Comparison of ENCODE assay signal across 9 mouse cellular contexts in genomic region chr17:23742210-23742793, GRCm38 (mm10). TPM values are rescaled to one million over a fixed set of nuclear protein-coding genes. Genes with fewer than 3 reads are reported as not detected.
DNase-seq lines count a peak whose midpoint lies in the region; ATAC-seq lines count a peak whose summit lies in the region.
"Had no signal": no experiment of that assay in that cellular context is flagged by ENCODE, and none has a peak within 500 bp of the region (broad histone marks: within the 10 kb centered on the region; RNA-seq: fewer than 3 reads in every experiment).

No protein-coding gene starts in this region.

- H3K36me3 ChIP-seq in heart, embryonic 14.5 days (ENCODE audit: control insufficient read depth, insufficient read depth, low read length), result no peaks in the 10 kb centered on the region
- H3K36me3 ChIP-seq in limb, embryonic 13.5 days, result no peaks in the 10 kb centered on the region; the same call in 1 of the 2 replicates

- H3K4me1 ChIP-seq in heart, embryonic 14.5 days (ENCODE audit: control insufficient read depth in 2 of 2, insufficient read depth in 2 of 2, low read length in 2 of 2), result peaks cover 15 to 37% of the 10 kb centered on the region in 2 experiments; a peak in 3 of 4 replicates
- peaks cover 46% of the 10 kb centered on the region for H3K4me1 ChIP-seq in limb, embryonic 13.5 days

- peak overlapping the region; percentile 45 for H3K4me2 ChIP-seq in heart, embryonic 14.5 days (ENCODE audit: low read length)
- H3K4me2 ChIP-seq in limb, embryonic 13.5 days (replicated peaks), result peak overlapping the region; percentile 58

- ATAC-seq in heart, embryonic 14.5 days (ENCODE audit: insufficient number of reproducible peaks, insufficient read depth, low FRiP score, low read depth), result no peak
- no peak for ATAC-seq in limb, embryonic 13.5 days (ENCODE audit: low FRiP score, low read depth)

- H3K27ac ChIP-seq in heart, embryonic 14.5 days (replicated peaks in 1 of 2; ENCODE audit: control insufficient read depth in 1 of 2, insufficient read depth in 1 of 2, low read depth in 2 of 2, low read length in 2 of 2), result no peak overlapping the region
- no peak overlapping the region for H3K27ac ChIP-seq in limb, embryonic 13.5 days

- no peaks in the 10 kb centered on the region for H3K9me3 ChIP-seq in heart, embryonic 14.5 days (ENCODE audit: control insufficient read depth, low read length)
- H3K9me3 ChIP-seq in limb, embryonic 13.5 days, result no peaks in the 10 kb centered on the region

- 8% methylated on average over 44 of the region's 44 CpGs for WGBS in heart, embryonic 14.5 days
- WGBS in limb, embryonic 13.5 days, result 8% methylated on average over 44 of the region's 44 CpGs

- H3K4me3 ChIP-seq in heart, embryonic 14.5 days (ENCODE audit: control insufficient read depth in 1 of 2, insufficient read depth in 1 of 2, low read depth in 1 of 2, low read length in 2 of 2), result peak overlapping the region; percentile 6; a peak in 2 of 4 replicates
- peak overlapping the region; percentile 42 for H3K4me3 ChIP-seq in limb, embryonic 13.5 days

- H3K27me3 ChIP-seq in heart, embryonic 14.5 days (ENCODE audit: control insufficient read depth, insufficient read depth, low read length), result peaks cover 78% of the 10 kb centered on the region
- H3K27me3 ChIP-seq in limb, embryonic 13.5 days, result peaks cover 99% of the 10 kb centered on the region

- peak; percentile 64 for DNase-seq in cerebellum, adult 9-11 months
- DNase-seq in cerebellum, postnatal 36 days, result no peak
- DNase-seq in CD8-positive naive resting alpha-beta T cell, adult 2 months (ENCODE audit: low read depth in 2 of 2, low spot score in 2 of 2), result peak; percentile 35 to 50
- DNase-seq in natural killer cell, adult 2 months (ENCODE audit: low spot score in 2 of 2), result peak; percentile 49 to 58
- no peak for DNase-seq in layer of hippocampus, adult 18-20 months (ENCODE audit: low spot score in 2 of 2)
- DNase-seq in layer of hippocampus, postnatal 36 days, result no peak

- H3K9ac ChIP-seq in heart, embryonic 14.5 days (ENCODE audit: low read length), result no peak overlapping the region
- H3K9ac ChIP-seq in limb, embryonic 13.5 days, result peak overlapping the region; percentile 25; the same call in 1 of the 2 replicates

RNA-seq across cellular contexts. Expression of gene Paqr4, which starts 1.6 kb away (rescaled TPM):
- polyA plus RNA-seq in heart, embryonic 14.5 days (2014; fragmentation: Nextera tagmentation; extraction: Ambion mirVana), result 10.6 and 12.7 TPM in 2 replicates
- 15.5 and 16.1 TPM in 2 replicates for polyA plus RNA-seq in limb, embryonic 13.5 days (2015; fragmentation: Nextera tagmentation; extraction: Ambion mirVana)
- 10 to 100 TPM; 52.0 to 53.6 TPM for total RNA-seq in layer of hippocampus, adult 18-20 months (2021)
- total RNA-seq in layer of hippocampus, postnatal 36 days (2021), result 10 to 100 TPM; 50.8 to 55.4 TPM

RNA-seq across cellular contexts. Expression of gene Kremen2, which starts 3.3 kb away (rescaled TPM):
- not detected in 2 replicates for polyA plus RNA-seq in heart, embryonic 14.5 days (2014; fragmentation: Nextera tagmentation; extraction: Ambion mirVana)
- 39.5 and 46.3 TPM in 2 replicates for polyA plus RNA-seq in limb, embryonic 13.5 days (2015; fragmentation: Nextera tagmentation; extraction: Ambion mirVana)
- under 1 TPM; 0.30 to 0.52 TPM for total RNA-seq in layer of hippocampus, adult 18-20 months (2021)
- under 1 TPM; 0.35 to 0.42 TPM for total RNA-seq in layer of hippocampus, postnatal 36 days (2021)
- total RNA-seq: hematopoietic stem cell, adult 5-6 weeks had no signal

RNA-seq across cellular contexts. Expression of gene Pkmyt1, which starts 16.2 kb away (rescaled TPM):
- 27.2 and 28.1 TPM in 2 replicates for polyA plus RNA-seq in heart, embryonic 14.5 days (2014; fragmentation: Nextera tagmentation; extraction: Ambion mirVana)
- polyA plus RNA-seq in limb, embryonic 13.5 days (2015; fragmentation: Nextera tagmentation; extraction: Ambion mirVana), result 47.5 and 52.8 TPM in 2 replicates
- 1 to 10 TPM; 3.4 to 3.8 TPM for total RNA-seq in layer of hippocampus, adult 18-20 months (2021)
- 1 to 10 TPM; 1.7 to 3.0 TPM for total RNA-seq in layer of hippocampus, postnatal 36 days (2021)

RNA-seq across cellular contexts. Expression of gene 1520401A03Rik, which starts 19.7 kb away (rescaled TPM):
- polyA plus RNA-seq in heart, embryonic 14.5 days (2014; fragmentation: Nextera tagmentation; extraction: Ambion mirVana), result not detected in 2 replicates
- 2.3 and 3.0 TPM in 2 replicates for polyA plus RNA-seq in limb, embryonic 13.5 days (2015; fragmentation: Nextera tagmentation; extraction: Ambion mirVana)
- total RNA-seq in layer of hippocampus, adult 18-20 months (2021), result under 1 TPM in 1 of 2 experiments, not detected in 1; 0.33 TPM
- not detected for total RNA-seq in layer of hippocampus, postnatal 36 days (2021)
- total RNA-seq: hematopoietic stem cell, adult 5-6 weeks had no signal

RNA-seq across cellular contexts. Expression of gene Flywch1, which starts 29.1 kb away (rescaled TPM):
- 42.4 TPM in 2 replicates for polyA plus RNA-seq in heart, embryonic 14.5 days (2014; fragmentation: Nextera tagmentation; extraction: Ambion mirVana)
- 103 and 107 TPM in 2 replicates for polyA plus RNA-seq in limb, embryonic 13.5 days (2015; fragmentation: Nextera tagmentation; extraction: Ambion mirVana)
- 100 to 1,000 TPM; 390 to 405 TPM for total RNA-seq in layer of hippocampus, adult 18-20 months (2021)
- total RNA-seq in layer of hippocampus, postnatal 36 days (2021), result 100 to 1,000 TPM; 297 to 300 TPM

Comparison
In these comparisons a context has a peak if more than half of its experiments do, and no peak if none do; other contexts are left out.
1. DNase-seq: peak in cerebellum, adult 9-11 months (single experiment), CD8-positive naive resting alpha-beta T cell, adult 2 months (2 of 2) and natural killer cell, adult 2 months (2 of 2); none in cerebellum, postnatal 36 days (0 of 2), layer of hippocampus, adult 18-20 months (0 of 2) and layer of hippocampus, postnatal 36 days (0 of 2).